Mouse (Mus musculus) layer of hippocampus, postnatal 25 days (tissue): ENCODE measurements around the gene Skiv2l. TPM values are rescaled to one million over a fixed set of nuclear protein-coding genes. Genes with fewer than 3 reads are reported as not detected.

Experiments
- DNase-seq, 2 experiments: peaks; one replicate each; pipeline ENCODE4 v3.0.0; 2022; ENCODE audit warnings: mixed read lengths in 2 of 2, low spot score in 1 of 2; ENCODE audit errors: extremely low spot score in 1 of 2
- total RNA-seq, 2 experiments: library from RNA; stranded (reverse); gene quantifications; 2 replicates each; pipeline ENCODE4 v1.2.3; 2021

The Skiv2l gene
- total RNA-seq, result 10 to 100 TPM; 64.7 to 72.4 TPM

- peak; percentile 92 to 94 for DNase-seq
Measured at GRCm38 (mm10) chr17:34849722-34850516, at the start of gene Skiv2l, which contains the start of gene Nelfe. Gene Skiv2l (minus strand): TSS chr17:34850210. Gene Nelfe (plus strand): TSS chr17:34850391.

- peak in 1 of 2 experiments; percentile 47 for DNase-seq
Measured at GRCm38 (mm10) chr17:34899053-34899889, 49.3 kb upstream of the Skiv2l start.

- DNase-seq, result no peak
Measured at GRCm38 (mm10) chr17:34898706-34899052, 48.7 kb upstream of the Skiv2l start.

GRCm38 (mm10) chr17:34898160-34898586, 48.2 kb upstream of the Skiv2l start, which contains the start of the genes C2 and Ehmt2:
Gene C2 (minus strand): TSS chr17:34898265.
Gene Ehmt2 (plus strand): TSS chr17:34898469.
- DNase-seq, result peak; percentile 68 to 83

- DNase-seq, result peak in 1 of 2 experiments; percentile 31
Measured at GRCm38 (mm10) chr17:34897373-34898159, 47.6 kb upstream of the Skiv2l start.

- DNase-seq, result no peak
Measured at GRCm38 (mm10) chr17:34896366-34896765, 46.4 kb upstream of the Skiv2l start.

GRCm38 (mm10) chr17:34895724-34896123, 45.7 kb upstream of the Skiv2l start:
- no peak for DNase-seq

GRCm38 (mm10) chr17:34894801-34895530, 45.0 kb upstream of the Skiv2l start:
- DNase-seq, result peak in 1 of 2 experiments; percentile 39

GRCm38 (mm10) chr17:34894074-34894597, 44.1 kb upstream of the Skiv2l start:
- peak; percentile 87 to 90 for DNase-seq

- no peak for DNase-seq
Measured at GRCm38 (mm10) chr17:34893072-34893824, 43.2 kb upstream of the Skiv2l start.

- DNase-seq, result no peak
Measured at GRCm38 (mm10) chr17:34891377-34891776, 41.4 kb upstream of the Skiv2l start.

- no peak for DNase-seq
Measured at GRCm38 (mm10) chr17:34890074-34890743, 40.2 kb upstream of the Skiv2l start.

GRCm38 (mm10) chr17:34887942-34888341, 37.9 kb upstream of the Skiv2l start:
- no peak for DNase-seq

GRCm38 (mm10) chr17:34885615-34886014, 35.6 kb upstream of the Skiv2l start:
- DNase-seq, result no peak

GRCm38 (mm10) chr17:34884704-34885103, 34.7 kb upstream of the Skiv2l start:
- DNase-seq, result no peak

GRCm38 (mm10) chr17:34883332-34883731, 33.3 kb upstream of the Skiv2l start:
- no peak for DNase-seq

GRCm38 (mm10) chr17:34881683-34882310, 31.8 kb upstream of the Skiv2l start, which contains the start of gene Gm20547:
Gene Gm20547 (minus strand): TSS chr17:34882042.
- no peak for DNase-seq

- DNase-seq, result no peak
Measured at GRCm38 (mm10) chr17:34881166-34881565, 31.2 kb upstream of the Skiv2l start.
